Mouse (Mus musculus) lung, postnatal 0 days (tissue): Measurements from ENCODE around the gene Ankrd33b.

Source experiments
- CTCF ChIP-seq: IDR thresholded peaks from 2 replicates; pipeline ENCODE4 v1.5.1; 2016; ENCODE audit warnings: antibody characterized with exemption, mild to moderate bottlenecking
- EP300 ChIP-seq: IDR thresholded peaks from 2 replicates; pipeline ENCODE4 v1.6.1; 2016; ENCODE audit warnings: antibody characterized with exemption, mild to moderate bottlenecking, control low read depth

GRCm38 (mm10) chr15:31251189-31251588, 116.3 kb downstream of the Ankrd33b start:
- TF ChIP-seq CTCF (no peak), EP300 (no peak)
